Mouse (Mus musculus): ENCODE results near the gene Usp30. TPM values are rescaled to one million over a fixed set of nuclear protein-coding genes. Genes with fewer than 3 reads are reported as not detected.

The Usp30 gene
- polyA plus RNA-seq, 1 experiment from 2014 or later: 13.0 TPM

GRCm38 (mm10) chr5:114070858-114071257, 5.6 kb downstream of the Usp30 start:
- no peak for DNase-seq (ENCODE audit: low spot score)
- no peaks in the 10 kb centered on the region for H3K9me3 ChIP-seq (replicated peaks)
- H3K4me3 ChIP-seq: no peak overlapping the region
- peak overlapping the region; percentile 85 for H3K27ac ChIP-seq (replicated peaks)
- H3K27me3 ChIP-seq (ENCODE audit: low read depth, poor library complexity, severe bottlenecking): no peaks in the 10 kb centered on the region
- H3K4me1 ChIP-seq: peaks cover 20% of the 10 kb centered on the region
- H3K36me3 ChIP-seq: no peaks in the 10 kb centered on the region; the same call in 1 of the 2 replicates
- 93% methylated on average over 4 of the region's 4 CpGs for WGBS

- Histone ChIP-seq H3K4me1 (peaks cover 21% of the 10 kb centered on the region), H3K36me3 (no peaks in the 10 kb centered on the region; the same call in 1 of the 2 replicates), H3K27ac (replicated peaks) (peak overlapping the region; percentile 85), H3K9me3 (replicated peaks) (no peaks in the 10 kb centered on the region), H3K27me3 (ENCODE audit: low read depth, poor library complexity, severe bottlenecking) (no peaks in the 10 kb centered on the region), H3K4me3 (no peak overlapping the region)
- peak; percentile 76 for DNase-seq (ENCODE audit: low spot score)
- 37% methylated on average over 2 of the region's 2 CpGs for WGBS
These were observed 7.0 kb downstream of the Usp30 start for GRCm38 (mm10) chr5:114072262-114072661.

GRCm38 (mm10) chr5:114077009-114077408, 11.7 kb downstream of the Usp30 start:
- Histone ChIP-seq H3K27ac (replicated peaks) (no peak overlapping the region; the same call in 1 of the 2 replicates), H3K4me3 (no peak overlapping the region), H3K4me1 (peaks cover 15% of the 10 kb centered on the region), H3K27me3 (ENCODE audit: low read depth, poor library complexity, severe bottlenecking) (no peaks in the 10 kb centered on the region), H3K36me3 (no peaks in the 10 kb centered on the region; the same call in 1 of the 2 replicates), H3K9me3 (replicated peaks) (no peaks in the 10 kb centered on the region)
- WGBS: 58% methylated on average over 8 of the region's 8 CpGs
- DNase-seq (ENCODE audit: low spot score): peak; percentile 21

DNA sequence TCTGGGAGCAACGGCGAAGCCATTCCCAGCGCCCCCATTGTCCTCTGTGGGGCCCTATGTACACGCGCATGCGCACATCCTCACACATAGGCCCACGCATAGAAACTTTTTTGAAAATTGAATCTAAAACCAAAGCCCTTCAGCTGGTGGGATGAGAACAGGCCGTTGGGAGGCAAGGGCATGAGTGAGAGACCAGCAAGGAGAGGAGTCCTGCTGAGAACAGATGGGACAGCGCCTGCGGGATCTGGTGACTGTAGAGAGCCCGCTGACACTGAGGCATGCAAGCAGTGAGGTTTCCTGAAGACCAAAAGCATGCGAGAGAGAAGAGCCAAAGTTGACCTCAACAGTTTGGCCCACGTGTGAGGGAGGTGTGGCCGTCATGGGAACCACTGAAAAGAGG, 20.2 kb downstream of the Usp30 start:
- H3K36me3 ChIP-seq: no peaks in the 10 kb centered on the region
- no peak overlapping the region for H3K27ac ChIP-seq (replicated peaks)
- H3K9me3 ChIP-seq (replicated peaks): no peaks in the 10 kb centered on the region
- no peak overlapping the region for H3K4me3 ChIP-seq
- no peak for DNase-seq (ENCODE audit: low spot score)
- WGBS: 83% methylated on average over 14 of the region's 14 CpGs
- peaks cover 3% of the 10 kb centered on the region for H3K4me1 ChIP-seq
- H3K27me3 ChIP-seq (ENCODE audit: low read depth, poor library complexity, severe bottlenecking): no peaks in the 10 kb centered on the region

- Histone ChIP-seq H3K36me3 (no peaks in the 10 kb centered on the region), H3K9me3 (replicated peaks) (no peaks in the 10 kb centered on the region), H3K4me3 (no peak overlapping the region), H3K27me3 (ENCODE audit: low read depth, poor library complexity, severe bottlenecking) (no peaks in the 10 kb centered on the region; the same call in 1 of the 2 replicates), H3K27ac (replicated peaks) (no peak overlapping the region), H3K4me1 (peaks cover 17% of the 10 kb centered on the region)
- 82% methylated on average over 12 of the region's 12 CpGs for WGBS
- DNase-seq (ENCODE audit: low spot score): no peak
These were observed 22.7 kb downstream of the Usp30 start for GRCm38 (mm10) chr5:114087875-114088480.

DNA sequence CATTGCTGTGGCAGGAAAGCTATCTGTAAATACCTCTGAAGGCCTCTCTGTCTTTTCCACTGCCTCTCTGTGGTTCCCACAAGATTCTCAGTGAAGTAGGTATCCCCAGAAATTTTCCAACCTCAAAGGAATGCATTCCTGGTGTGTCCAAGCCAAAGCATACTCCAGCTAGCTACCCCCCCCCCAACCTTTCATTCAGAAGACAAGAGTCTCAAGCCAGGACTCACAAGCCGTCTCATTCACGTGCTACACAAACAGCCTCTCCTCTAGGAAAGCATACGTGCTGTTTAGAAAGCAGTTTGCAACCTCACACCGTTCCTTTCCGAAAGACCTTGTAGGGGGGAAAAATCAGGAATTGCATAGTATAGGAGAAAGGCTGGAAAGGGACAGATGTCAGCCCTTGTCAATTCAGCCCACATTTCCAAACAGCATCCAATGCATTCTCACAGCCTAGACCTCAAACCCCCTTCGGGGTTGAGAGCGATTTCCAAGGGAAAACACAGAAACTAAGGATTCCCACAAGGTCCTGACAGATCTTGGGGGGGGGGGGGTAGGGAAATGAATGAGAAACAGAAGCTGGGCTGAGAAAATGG, 25.3 kb downstream of the Usp30 start:
- H3K9me3 ChIP-seq (replicated peaks): no peaks in the 10 kb centered on the region
- peaks cover 17% of the 10 kb centered on the region for H3K4me1 ChIP-seq
- WGBS: 12% methylated on average over 7 of the region's 7 CpGs
- no peaks in the 10 kb centered on the region; the same call in 1 of the 2 replicates for H3K27me3 ChIP-seq (ENCODE audit: low read depth, poor library complexity, severe bottlenecking)
- peak overlapping the region; percentile 60 for H3K4me3 ChIP-seq
- DNase-seq (ENCODE audit: low spot score): no peak
- H3K36me3 ChIP-seq: no peaks in the 10 kb centered on the region
- H3K27ac ChIP-seq (replicated peaks): peak overlapping the region; percentile 84

- H3K9me3 ChIP-seq (replicated peaks): no peaks in the 10 kb centered on the region
- H3K27ac ChIP-seq (replicated peaks): peak within 1 kb of the TSS; percentile 84
- WGBS: 2% methylated on average over 40 of the region's 40 CpGs
- no peaks in the 10 kb centered on the region; the same call in 1 of the 2 replicates for H3K27me3 ChIP-seq (ENCODE audit: low read depth, poor library complexity, severe bottlenecking)
- no peaks in the 10 kb centered on the region for H3K36me3 ChIP-seq
- peaks cover 17% of the 10 kb centered on the region for H3K4me1 ChIP-seq
- DNase-seq (ENCODE audit: low spot score): peak; percentile 87
- H3K4me3 ChIP-seq: peak within 1 kb of the TSS; percentile 60
These were observed 26.0 kb downstream of the Usp30 start, which contains the start of gene Svop for GRCm38 (mm10) chr5:114091057-114091807. Gene Svop (minus strand): TSS chr5:114091570.

- Histone ChIP-seq H3K4me3 (peak overlapping the region; percentile 98), H3K27me3 (ENCODE audit: low read depth, poor library complexity, severe bottlenecking) (no peaks in the 10 kb centered on the region), H3K36me3 (peaks cover 24% of the 10 kb centered on the region), H3K4me1 (peaks cover 22% of the 10 kb centered on the region), H3K9me3 (replicated peaks) (no peaks in the 10 kb centered on the region), H3K27ac (replicated peaks) (peak overlapping the region; percentile 90)
- peak; percentile 94 for DNase-seq (ENCODE audit: low spot score)
- WGBS: 9% methylated on average over 37 of the region's 37 CpGs
These were observed 34.6 kb downstream of the Usp30 start for GRCm38 (mm10) chr5:114099709-114100389.

DNA sequence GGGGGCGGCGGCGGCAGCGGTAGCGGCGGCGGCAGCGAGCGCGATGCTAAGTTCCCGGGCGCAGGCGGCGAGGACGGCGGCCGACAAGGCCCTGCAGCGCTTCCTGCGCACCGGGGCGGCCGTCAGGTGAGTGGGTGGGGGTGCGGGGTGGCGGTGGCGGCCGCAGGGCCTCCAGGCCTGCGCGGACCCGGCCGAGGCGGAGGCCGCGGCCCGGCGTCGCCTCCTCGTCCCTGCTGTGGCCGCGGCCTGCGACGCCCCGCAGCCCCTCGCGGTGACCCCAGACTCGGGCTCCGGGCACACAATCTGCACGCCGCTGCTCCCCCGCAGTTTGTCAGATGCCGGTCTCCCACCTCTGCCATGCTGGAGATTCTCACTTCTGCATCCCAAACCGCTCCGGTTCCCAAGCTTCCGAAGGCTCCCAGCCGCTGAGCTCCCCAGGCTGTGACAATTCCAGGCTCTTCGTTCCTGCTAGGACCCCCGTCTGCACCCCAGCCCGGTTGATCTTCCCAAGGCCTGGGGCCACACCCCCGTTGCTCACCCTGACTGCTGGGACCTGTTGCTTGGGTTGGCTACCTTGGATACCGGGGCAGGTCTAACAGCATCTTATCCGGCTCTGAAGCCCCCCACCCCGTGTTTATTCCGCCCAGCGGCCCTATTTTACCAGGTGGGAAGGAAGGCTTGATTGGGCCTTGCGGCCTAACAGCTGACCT, 35.3 kb downstream of the Usp30 start:
- 3% methylated on average over 57 of the region's 64 CpGs for WGBS
- peaks cover 22% of the 10 kb centered on the region for H3K4me1 ChIP-seq
- no peaks in the 10 kb centered on the region for H3K27me3 ChIP-seq (ENCODE audit: low read depth, poor library complexity, severe bottlenecking)
- H3K4me3 ChIP-seq: peak overlapping the region; percentile 98
- peak overlapping the region; percentile 90 for H3K27ac ChIP-seq (replicated peaks)
- no peaks in the 10 kb centered on the region for H3K9me3 ChIP-seq (replicated peaks)
- no peak for DNase-seq (ENCODE audit: low spot score)
- peaks cover 31% of the 10 kb centered on the region for H3K36me3 ChIP-seq

DNA sequence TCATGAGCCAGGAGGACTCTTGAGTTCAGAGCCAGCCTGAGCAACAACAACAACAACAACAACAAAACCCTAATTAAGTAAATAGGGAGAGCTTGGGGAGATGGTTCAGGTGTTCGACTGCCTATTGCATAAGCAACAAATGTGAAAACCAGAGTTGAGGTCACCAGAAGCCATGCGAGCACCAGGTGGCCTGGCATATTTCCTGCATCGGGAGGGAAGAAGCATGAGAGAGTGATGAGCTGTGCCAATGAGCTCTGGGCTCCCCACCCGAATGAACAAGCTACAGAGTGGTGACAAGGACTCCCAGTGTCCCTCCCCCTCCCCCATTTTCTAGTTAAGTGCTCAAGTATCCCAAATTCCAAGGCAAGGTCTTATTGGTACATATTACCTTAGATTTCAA, 36.6 kb downstream of the Usp30 start:
- no peaks in the 10 kb centered on the region for H3K9me3 ChIP-seq (replicated peaks)
- peaks cover 45% of the 10 kb centered on the region for H3K36me3 ChIP-seq
- no peaks in the 10 kb centered on the region for H3K27me3 ChIP-seq (ENCODE audit: low read depth, poor library complexity, severe bottlenecking)
- no peak for DNase-seq (ENCODE audit: low spot score)
- H3K4me1 ChIP-seq: peaks cover 22% of the 10 kb centered on the region
- no peak overlapping the region for H3K27ac ChIP-seq (replicated peaks)
- WGBS: 85% methylated on average over 4 of the region's 4 CpGs
- no peak overlapping the region for H3K4me3 ChIP-seq

- Histone ChIP-seq H3K36me3 (peaks cover 54% of the 10 kb centered on the region), H3K4me1 (peaks cover 22% of the 10 kb centered on the region), H3K27me3 (ENCODE audit: low read depth, poor library complexity, severe bottlenecking) (no peaks in the 10 kb centered on the region), H3K27ac (replicated peaks) (no peak overlapping the region), H3K9me3 (replicated peaks) (no peaks in the 10 kb centered on the region), H3K4me3 (no peak overlapping the region)
- WGBS: 89% methylated on average over 1 of the region's 1 CpGs
- no peak for DNase-seq (ENCODE audit: low spot score)
These were observed 37.5 kb downstream of the Usp30 start for GRCm38 (mm10) chr5:114102807-114103206.

DNA sequence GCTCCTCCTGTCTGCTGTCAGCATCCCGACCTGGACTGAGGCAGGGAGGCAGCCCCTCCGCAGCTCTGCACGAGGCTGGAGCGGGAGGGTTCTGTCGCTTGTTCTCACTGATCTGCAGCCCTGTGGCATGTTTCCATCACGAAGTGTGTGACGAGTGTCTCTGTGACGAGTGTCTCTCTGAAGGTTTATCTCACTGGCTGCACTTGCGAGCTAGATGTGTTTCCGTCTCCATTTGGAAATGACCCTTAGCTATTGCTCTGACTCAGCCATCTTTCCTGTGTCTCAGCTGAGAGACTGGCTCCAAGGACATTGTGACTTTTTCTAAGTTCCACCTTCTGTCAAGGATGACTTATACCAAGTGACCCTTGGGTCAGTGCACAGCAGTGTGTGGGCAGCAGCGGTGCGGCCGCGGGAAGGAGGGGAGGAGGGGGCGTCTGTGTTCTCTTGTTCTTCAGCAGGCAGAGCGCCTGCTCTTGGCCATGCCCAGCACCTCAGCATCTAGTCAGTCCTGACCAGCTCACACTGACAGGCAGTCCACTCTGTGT, 41.2 kb downstream of the Usp30 start:
- H3K36me3 ChIP-seq: peaks cover 90% of the 10 kb centered on the region
- no peak overlapping the region for H3K27ac ChIP-seq (replicated peaks)

More for the DNA sequence above, 41.2 kb downstream of the Usp30 start:
- no peaks in the 10 kb centered on the region for H3K27me3 ChIP-seq (ENCODE audit: low read depth, poor library complexity, severe bottlenecking)
- H3K4me1 ChIP-seq: peaks cover 3% of the 10 kb centered on the region
- H3K9me3 ChIP-seq (replicated peaks): no peaks in the 10 kb centered on the region
- no peak for DNase-seq (ENCODE audit: low spot score)
- H3K4me3 ChIP-seq: no peak overlapping the region
- WGBS: 92% methylated on average over 16 of the region's 16 CpGs
